Mouse (Mus musculus) neural tube, embryonic 12.5 days (tissue): ENCODE results near the gene Rtel1. TPM values are rescaled to one million over a fixed set of nuclear protein-coding genes. Genes with fewer than 3 reads are reported as not detected.

ENCODE experiments used
- ATAC-seq: fragments of 200-750 bp; cut with Nextera tagmentation; 2 replicates; pipeline ENCODE4 v1.8.0; 2017; ENCODE audit warnings: low read depth, mild to moderate bottlenecking, moderate TSS enrichment, moderate library complexity; ENCODE audit not compliant: low FRiP score
- H3K27ac ChIP-seq: fragments of 300-500 bp; sonication (generic); 2 replicates; pipeline ENCODE4 v1.5.1; 2016
- H3K27me3 ChIP-seq: fragments of 300-500 bp; sonication (generic); replicated peaks from 2 replicates; pipeline ENCODE4 v1.6.1; 2016; ENCODE audit warnings: mild to moderate bottlenecking
- H3K36me3 ChIP-seq: fragments of 300-500 bp; sonication (generic); 2 replicates; pipeline ENCODE4 v1.6.1; 2016; ENCODE audit warnings: mild to moderate bottlenecking
- H3K4me1 ChIP-seq: fragments of 300-500 bp; sonication (generic); 2 replicates; pipeline ENCODE4 v1.6.1; 2016
- H3K4me2 ChIP-seq: fragments of 300-500 bp; sonication (generic); replicated peaks from 2 replicates; pipeline ENCODE4 v1.6.1; 2016; ENCODE audit warnings: mild to moderate bottlenecking
- H3K4me3 ChIP-seq: fragments of 300-500 bp; sonication (generic); 2 replicates; pipeline ENCODE4 v1.5.1; 2016
- H3K9ac ChIP-seq: fragments of 300-500 bp; sonication (generic); 2 replicates; pipeline ENCODE4 v1.6.1; 2016; ENCODE audit warnings: mild to moderate bottlenecking
- H3K9me3 ChIP-seq: fragments of 300-500 bp; sonication (generic); 2 replicates; pipeline ENCODE4 v1.6.1; 2016; ENCODE audit warnings: mild to moderate bottlenecking
- WGBS: fragments of 180-500 bp; shearing (Covaris S2); methylation state at CpG from one replicate; pipeline ENCODE4 v1.1.7; 2016; 5-methylcytosine and 5-hydroxymethylcytosine counted together
- polyA plus RNA-seq: library from polyadenylated mRNA; unstranded; fragments of >200 nt; fragmentation: Nextera tagmentation; extraction: Ambion mirVana; gene quantifications from 2 replicates; pipeline ENCODE4 v1.2.1, GENCODE M21; 2016

Gene Rtel1
- polyA plus RNA-seq, 1 experiment from 2014 or later, result 49.0 TPM

- Histone ChIP-seq H3K9ac (no peak overlapping the region), H3K4me3 (no peak overlapping the region), H3K4me2 (no peak overlapping the region), H3K9me3 (no peaks in the 10 kb centered on the region), H3K4me1 (no peaks in the 10 kb centered on the region), H3K27me3 (no peaks in the 10 kb centered on the region), H3K27ac (no peak overlapping the region), H3K36me3 (peaks cover 76% of the 10 kb centered on the region)
- no peak for ATAC-seq
- 90% methylated on average over 4 of the region's 4 CpGs for WGBS
Observed at GRCm38 (mm10) chr2:181340426-181340825, 20.9 kb downstream of the Rtel1 start.

GRCm38 (mm10) chr2:181342766-181343165 lies 23.2 kb downstream of the Rtel1 start:
- no peaks in the 10 kb centered on the region for H3K4me1 ChIP-seq
- no peak overlapping the region for H3K9ac ChIP-seq
- ATAC-seq, result no peak
- no peak overlapping the region for H3K4me3 ChIP-seq
- no peak overlapping the region for H3K4me2 ChIP-seq
- no peaks in the 10 kb centered on the region for H3K27me3 ChIP-seq
- peaks cover 78% of the 10 kb centered on the region for H3K36me3 ChIP-seq
- no peaks in the 10 kb centered on the region for H3K9me3 ChIP-seq
- WGBS, result 95% methylated on average over 6 of the region's 6 CpGs
- H3K27ac ChIP-seq, result no peak overlapping the region

- H3K9me3 ChIP-seq, result no peaks in the 10 kb centered on the region
- 82% methylated on average over 3 of the region's 3 CpGs for WGBS
- no peak overlapping the region for H3K4me3 ChIP-seq
- no peaks in the 10 kb centered on the region for H3K27me3 ChIP-seq
- no peak overlapping the region for H3K27ac ChIP-seq
- no peak overlapping the region for H3K9ac ChIP-seq
- peaks cover 93% of the 10 kb centered on the region for H3K36me3 ChIP-seq
- H3K4me2 ChIP-seq, result no peak overlapping the region
- ATAC-seq, result no peak
- no peaks in the 10 kb centered on the region for H3K4me1 ChIP-seq
Observed at GRCm38 (mm10) chr2:181356780-181357179, 37.2 kb downstream of the Rtel1 start.

GRCm38 (mm10) chr2:181363946-181364345 lies 44.4 kb downstream of the Rtel1 start:
- H3K9ac ChIP-seq, result peak overlapping the region; percentile 89

GRCm38 (mm10) chr2:181364487-181364859 lies 44.9 kb downstream of the Rtel1 start:
- H3K9me3 ChIP-seq, result no peaks in the 10 kb centered on the region
- WGBS, result 11% methylated on average over 14 of the region's 14 CpGs
- H3K9ac ChIP-seq, result peak overlapping the region; percentile 89
- H3K4me2 ChIP-seq, result peak overlapping the region; percentile 93
- no peaks in the 10 kb centered on the region for H3K27me3 ChIP-seq
- peak; percentile 14; the same call in 1 of the 2 replicates for ATAC-seq
- H3K36me3 ChIP-seq, result peaks cover 37% of the 10 kb centered on the region
- H3K4me1 ChIP-seq, result peaks cover 28% of the 10 kb centered on the region
- H3K27ac ChIP-seq, result 0 out of 2 replicates have a peak overlapping the region, but pooled peaks have one; percentile 81
- H3K4me3 ChIP-seq, result peak overlapping the region; percentile 86

More at GRCm38 (mm10) chr2:181363946-181364345, 44.4 kb downstream of the Rtel1 start:
- 88% methylated on average over 3 of the region's 3 CpGs for WGBS
- ATAC-seq, result no peak
- H3K27ac ChIP-seq, result no peak overlapping the region
- H3K36me3 ChIP-seq, result peaks cover 39% of the 10 kb centered on the region
- peaks cover 28% of the 10 kb centered on the region for H3K4me1 ChIP-seq
- H3K4me2 ChIP-seq, result peak overlapping the region; percentile 93
- no peaks in the 10 kb centered on the region for H3K9me3 ChIP-seq
- H3K4me3 ChIP-seq, result peak overlapping the region; percentile 86
- no peaks in the 10 kb centered on the region for H3K27me3 ChIP-seq

- WGBS, result under 1% methylated on average over 66 of the region's 71 CpGs
- Histone ChIP-seq H3K9ac (peak within 1 kb of the TSS; percentile 89), H3K4me3 (peak within 1 kb of the TSS; percentile 86), H3K4me1 (peaks cover 28% of the 10 kb centered on the region), H3K27ac (peak within 1 kb of the TSS; percentile 81), H3K36me3 (peaks cover 37% of the 10 kb centered on the region), H3K9me3 (0 out of 2 replicates have a peak, but pooled peaks cover 3% of the 10 kb centered on the region), H3K27me3 (no peaks in the 10 kb centered on the region), H3K4me2 (peak within 1 kb of the TSS; percentile 93)
- peak; percentile 91 for ATAC-seq
Observed at GRCm38 (mm10) chr2:181364860-181365596, 45.5 kb downstream of the Rtel1 start, which contains the start of the genes Zgpat and Arfrp1. Gene Zgpat, plus strand, starts transcription at chr2:181364928. Gene Arfrp1, minus strand, starts transcription at chr2:181365404.

- peak overlapping the region; percentile 86 for H3K4me3 ChIP-seq
- H3K27ac ChIP-seq, result peak overlapping the region; percentile 81
- peaks cover 28% of the 10 kb centered on the region for H3K4me1 ChIP-seq
- 0 out of 2 replicates have a peak, but pooled peaks cover 4% of the 10 kb centered on the region for H3K9me3 ChIP-seq
- peak; percentile 70 for ATAC-seq
- no peaks in the 10 kb centered on the region for H3K27me3 ChIP-seq
- peaks cover 34% of the 10 kb centered on the region for H3K36me3 ChIP-seq
- H3K4me2 ChIP-seq, result peak overlapping the region; percentile 93
- 0% methylated on average over 20 of the region's 20 CpGs for WGBS
- H3K9ac ChIP-seq, result peak overlapping the region; percentile 89
Observed at GRCm38 (mm10) chr2:181365655-181366075, 46.1 kb downstream of the Rtel1 start.

- Histone ChIP-seq H3K4me3 (no peak overlapping the region), H3K9me3 (0 out of 2 replicates have a peak, but pooled peaks cover 4% of the 10 kb centered on the region), H3K9ac (no peak overlapping the region), H3K4me1 (peaks cover 20% of the 10 kb centered on the region), H3K4me2 (no peak overlapping the region), H3K36me3 (peaks cover 13% of the 10 kb centered on the region), H3K27me3 (no peaks in the 10 kb centered on the region), H3K27ac (no peak overlapping the region)
- ATAC-seq, result no peak
- 95% methylated on average over 5 of the region's 5 CpGs for WGBS
Observed at GRCm38 (mm10) chr2:181370001-181370400, 50.5 kb downstream of the Rtel1 start.

GRCm38 (mm10) chr2:181375787-181376186 lies 56.2 kb downstream of the Rtel1 start:
- Histone ChIP-seq H3K4me1 (no peaks in the 10 kb centered on the region), H3K4me2 (no peak overlapping the region), H3K27ac (no peak overlapping the region), H3K9me3 (no peaks in the 10 kb centered on the region), H3K27me3 (no peaks in the 10 kb centered on the region), H3K4me3 (no peak overlapping the region), H3K9ac (no peak overlapping the region), H3K36me3 (peaks cover 27% of the 10 kb centered on the region)
- whole genome bisulfite sequencing, result 90% methylated on average over 2 of the region's 2 CpGs
- no peak for ATAC-seq

GRCm38 (mm10) chr2:181377230-181377629 lies 57.7 kb downstream of the Rtel1 start:
- no peak for ATAC-seq
- Histone ChIP-seq H3K27ac (no peak overlapping the region), H3K9ac (no peak overlapping the region), H3K4me1 (no peaks in the 10 kb centered on the region), H3K36me3 (peaks cover 42% of the 10 kb centered on the region), H3K4me2 (no peak overlapping the region), H3K27me3 (no peaks in the 10 kb centered on the region), H3K9me3 (no peaks in the 10 kb centered on the region), H3K4me3 (no peak overlapping the region)
- WGBS, result 89% methylated on average over 2 of the region's 2 CpGs

- Histone ChIP-seq H3K4me3 (no peak overlapping the region), H3K4me1 (no peaks in the 10 kb centered on the region), H3K27ac (no peak overlapping the region), H3K4me2 (no peak overlapping the region), H3K36me3 (peaks cover 56% of the 10 kb centered on the region), H3K27me3 (no peaks in the 10 kb centered on the region), H3K9me3 (no peaks in the 10 kb centered on the region), H3K9ac (no peak overlapping the region)
- 92% methylated on average over 5 of the region's 5 CpGs for WGBS
- no peak for ATAC-seq
Observed at GRCm38 (mm10) chr2:181378701-181379100, 59.2 kb downstream of the Rtel1 start.

GRCm38 (mm10) chr2:181379778-181380177 lies 60.2 kb downstream of the Rtel1 start, which contains the start of gene Lime1:
Gene Lime1, plus strand, starts transcription at chr2:181380078.
- no peaks in the 10 kb centered on the region for H3K9me3 ChIP-seq
- peaks cover 66% of the 10 kb centered on the region for H3K36me3 ChIP-seq
- no peak within 1 kb of the TSS for H3K27ac ChIP-seq
- no peak within 1 kb of the TSS for H3K4me2 ChIP-seq
- no peaks in the 10 kb centered on the region for H3K27me3 ChIP-seq
- no peak within 1 kb of the TSS for H3K9ac ChIP-seq
- ATAC-seq, result no peak
- WGBS, result 93% methylated on average over 12 of the region's 12 CpGs
- no peaks in the 10 kb centered on the region for H3K4me1 ChIP-seq
- H3K4me3 ChIP-seq, result no peak within 1 kb of the TSS
